Mouse (Mus musculus) kidney, embryonic 14.5 days (tissue): ENCODE results near the gene Olfr263. TPM values are rescaled to one million over a fixed set of nuclear protein-coding genes. Genes with fewer than 3 reads are reported as not detected.
"Not testable (repeated sequence)": the region's sequence is repeated elsewhere in the genome, so short reads cannot be mapped to it uniquely, and the experiment has no call there.

Source experiments
- ATAC-seq: fragments of 200-750 bp; cut with Nextera tagmentation; 2 replicates; pipeline ENCODE4 v1.8.0; 2017; ENCODE audit warnings: moderate number of reproducible peaks, mild to moderate bottlenecking, moderate TSS enrichment, moderate library complexity; ENCODE audit not compliant: low FRiP score, low TSS enrichment
- H3K27ac ChIP-seq: fragments of 300-500 bp; sonication (generic); 2 replicates; pipeline ENCODE4 v1.5.1; 2014; ENCODE audit warnings: low read depth, mild to moderate bottlenecking, low read length, moderate library complexity, mixed read lengths
- H3K27me3 ChIP-seq: fragments of 300-500 bp; sonication (generic); 2 replicates; pipeline ENCODE4 v1.6.1; 2014; ENCODE audit warnings: mild to moderate bottlenecking, low read length; ENCODE audit not compliant: control insufficient read depth, insufficient read depth
- H3K36me3 ChIP-seq: fragments of 300-500 bp; sonication (generic); 2 replicates; pipeline ENCODE4 v1.6.1; 2014; ENCODE audit warnings: low read length, mixed read lengths; ENCODE audit not compliant: control insufficient read depth, insufficient read depth
- H3K4me1 ChIP-seq: fragments of 300-500 bp; sonication (generic); 2 replicates; pipeline ENCODE4 v1.6.1; 2014; ENCODE audit warnings: low read length, mixed read lengths; ENCODE audit not compliant: control insufficient read depth, insufficient read depth
- H3K4me2 ChIP-seq: fragments of 300-500 bp; sonication (generic); replicated peaks from 2 replicates; pipeline ENCODE4 v1.6.1; 2014; ENCODE audit warnings: low read depth, mild to moderate bottlenecking, low read length
- H3K4me3 ChIP-seq: fragments of 300-500 bp; sonication (generic); 2 replicates; pipeline ENCODE4 v1.5.1; 2014; ENCODE audit warnings: mild to moderate bottlenecking, low read length
- H3K9ac ChIP-seq: fragments of 300-500 bp; sonication (generic); 2 replicates; pipeline ENCODE4 v1.6.1; 2014; ENCODE audit warnings: low read depth, mild to moderate bottlenecking, low read length, moderate library complexity
- H3K9me3 ChIP-seq: fragments of 300-500 bp; sonication (generic); 2 replicates; pipeline ENCODE4 v1.6.1; 2016; ENCODE audit warnings: low read length; ENCODE audit not compliant: control insufficient read depth
- WGBS: fragments of 180-500 bp; shearing (Covaris S2); extraction: QIAGEN DNeasy Blood & Tissue Kit; methylation state at CpG from one replicate; pipeline ENCODE4 v1.1.7; 2014; 5-methylcytosine and 5-hydroxymethylcytosine counted together
- polyA plus RNA-seq: library from polyadenylated mRNA; unstranded; fragments of >200 nt; fragmentation: Nextera tagmentation; extraction: Ambion mirVana; gene quantifications from 2 replicates; pipeline ENCODE4 v1.2.1, GENCODE M21; 2014

The Olfr263 gene
- not detected in 2 replicates for polyA plus RNA-seq

- H3K9me3 ChIP-seq, ATAC-seq, H3K4me3 ChIP-seq, H3K4me2 ChIP-seq, H3K27ac ChIP-seq, H3K36me3 ChIP-seq, H3K9ac ChIP-seq, H3K27me3 ChIP-seq, H3K4me1 ChIP-seq: not testable (repeated sequence)
- whole genome bisulfite sequencing, result 83% methylated on average over 3 of the region's 3 CpGs
Observed at GRCm38 (mm10) chr13:21129339-21129738, at the start of gene Olfr263. Olfr263 (plus strand) TSS chr13:21129639.

- no peak for ATAC-seq
- Histone ChIP-seq H3K4me3 (no peak overlapping the region), H3K9ac (no peak overlapping the region), H3K4me2 (no peak overlapping the region), H3K36me3 (no peaks in the 10 kb centered on the region), H3K27me3 (no peaks in the 10 kb centered on the region), H3K4me1 (no peaks in the 10 kb centered on the region), H3K9me3 (no peaks in the 10 kb centered on the region), H3K27ac (no peak overlapping the region)
- 81% methylated on average over 2 of the region's 2 CpGs for WGBS
Observed at GRCm38 (mm10) chr13:21082686-21083085, 46.8 kb upstream of the Olfr263 start.

- WGBS, result 95% methylated on average over 3 of the region's 3 CpGs
Observed at GRCm38 (mm10) chr13:21109759-21110158, 19.7 kb upstream of the Olfr263 start.

GRCm38 (mm10) chr13:21110441-21110840 lies 19.0 kb upstream of the Olfr263 start:
- Histone ChIP-seq H3K4me1 (no peaks in the 10 kb centered on the region), H3K4me2 (no peak overlapping the region), H3K36me3 (no peaks in the 10 kb centered on the region), H3K4me3 (no peak overlapping the region), H3K27me3 (no peaks in the 10 kb centered on the region), H3K9ac (no peak overlapping the region), H3K9me3 (no peaks in the 10 kb centered on the region), H3K27ac (no peak overlapping the region)
- no peak for ATAC-seq
- 88% methylated on average over 6 of the region's 6 CpGs for whole genome bisulfite sequencing

More at GRCm38 (mm10) chr13:21109759-21110158, 19.7 kb upstream of the Olfr263 start:
- no peaks in the 10 kb centered on the region for H3K36me3 ChIP-seq
- H3K4me2 ChIP-seq, result no peak overlapping the region
- no peak overlapping the region for H3K27ac ChIP-seq
- H3K27me3 ChIP-seq, result no peaks in the 10 kb centered on the region
- H3K4me3 ChIP-seq, result no peak overlapping the region
- no peak overlapping the region for H3K9ac ChIP-seq
- no peaks in the 10 kb centered on the region for H3K4me1 ChIP-seq
- H3K9me3 ChIP-seq, result no peaks in the 10 kb centered on the region
- ATAC-seq, result no peak

GRCm38 (mm10) chr13:21111183-21111582 lies 18.3 kb upstream of the Olfr263 start, which contains the start of gene Olfr1369-ps1:
Olfr1369-ps1 (plus strand) TSS chr13:21111483.
- H3K9ac ChIP-seq, ATAC-seq, H3K4me2 ChIP-seq, H3K4me3 ChIP-seq, H3K9me3 ChIP-seq, H3K27ac ChIP-seq, H3K4me1 ChIP-seq, H3K27me3 ChIP-seq, H3K36me3 ChIP-seq: not testable (repeated sequence)
- whole genome bisulfite sequencing, result 81% methylated on average over 3 of the region's 3 CpGs

- Histone ChIP-seq H3K4me3 (no peak overlapping the region), H3K9ac (no peak overlapping the region), H3K4me2 (no peak overlapping the region), H3K9me3 (no peaks in the 10 kb centered on the region), H3K27me3 (no peaks in the 10 kb centered on the region), H3K27ac (no peak overlapping the region), H3K4me1 (no peaks in the 10 kb centered on the region), H3K36me3 (no peaks in the 10 kb centered on the region)
- no peak for ATAC-seq
- WGBS, result 89% methylated on average over 4 of the region's 4 CpGs
Observed at GRCm38 (mm10) chr13:21114121-21114520, 15.3 kb upstream of the Olfr263 start.

GRCm38 (mm10) chr13:21142421-21142820 lies 13.0 kb downstream of the Olfr263 start:
- H3K36me3 ChIP-seq, result no peaks in the 10 kb centered on the region
- H3K4me1 ChIP-seq, result no peaks in the 10 kb centered on the region
- no peak overlapping the region for H3K27ac ChIP-seq
- 47% methylated on average over 8 of the region's 8 CpGs for WGBS
- H3K27me3 ChIP-seq, result no peaks in the 10 kb centered on the region
- H3K9me3 ChIP-seq, result no peaks in the 10 kb centered on the region
- no peak overlapping the region for H3K4me2 ChIP-seq
- no peak for ATAC-seq
- no peak overlapping the region for H3K9ac ChIP-seq
- H3K4me3 ChIP-seq, result no peak overlapping the region

- H3K27me3 ChIP-seq, result no peaks in the 10 kb centered on the region
- 76% methylated on average over 4 of the region's 4 CpGs for WGBS
- H3K9ac ChIP-seq, result no peak within 1 kb of the TSS
- ATAC-seq, result no peak
- H3K4me2 ChIP-seq, result no peak within 1 kb of the TSS
- H3K4me3 ChIP-seq, result no peak within 1 kb of the TSS
- no peak within 1 kb of the TSS for H3K27ac ChIP-seq
- H3K36me3 ChIP-seq, result no peaks in the 10 kb centered on the region
- H3K9me3 ChIP-seq, result no peaks in the 10 kb centered on the region
- H3K4me1 ChIP-seq, result no peaks in the 10 kb centered on the region
Observed at GRCm38 (mm10) chr13:21145767-21146166, 16.3 kb downstream of the Olfr263 start, which contains the start of gene Olfr1368. Olfr1368 (minus strand) TSS chr13:21145867.

- no peak overlapping the region for H3K27ac ChIP-seq
- WGBS, result 90% methylated on average over 5 of the region's 5 CpGs
- ATAC-seq, result no peak
Observed at GRCm38 (mm10) chr13:21155888-21156287, 26.4 kb downstream of the Olfr263 start.

More at GRCm38 (mm10) chr13:21155888-21156287, 26.4 kb downstream of the Olfr263 start:
- Histone ChIP-seq H3K4me2 (no peak overlapping the region), H3K9me3 (no peaks in the 10 kb centered on the region), H3K27me3 (no peaks in the 10 kb centered on the region), H3K4me3 (no peak overlapping the region), H3K36me3 (no peaks in the 10 kb centered on the region), H3K4me1 (0 out of 2 replicates have a peak, but pooled peaks cover 4% of the 10 kb centered on the region), H3K9ac (no peak overlapping the region)
